Mouse (Mus musculus) intestine, postnatal 0 days (tissue): ENCODE measurements around the gene Wfikkn1. TPM values are rescaled to one million over a fixed set of nuclear protein-coding genes. Genes with fewer than 3 reads are reported as not detected.

Source experiments
- ATAC-seq: fragments of 200-750 bp; cut with Nextera tagmentation; 2 replicates; pipeline ENCODE4 v1.8.0; 2017; ENCODE audit warnings: mild to moderate bottlenecking, moderate TSS enrichment, moderate library complexity
- H3K27ac ChIP-seq: fragments of 300-500 bp; sonication (generic); 2 replicates; pipeline ENCODE4 v1.5.1; 2014; ENCODE audit warnings: mild to moderate bottlenecking, low read depth, low read length, moderate library complexity
- H3K27me3 ChIP-seq: fragments of 300-500 bp; sonication (generic); replicated peaks from 2 replicates; pipeline ENCODE4 v1.6.1; 2014; ENCODE audit warnings: low read length, mixed read lengths; ENCODE audit not compliant: control insufficient read depth, insufficient read depth
- H3K36me3 ChIP-seq: fragments of 300-500 bp; sonication (generic); 2 replicates; pipeline ENCODE4 v1.6.1; 2014; ENCODE audit warnings: mild to moderate bottlenecking, moderate library complexity; ENCODE audit not compliant: control insufficient read depth, insufficient read depth
- H3K4me1 ChIP-seq: fragments of 300-500 bp; sonication (generic); replicated peaks from 2 replicates; pipeline ENCODE4 v1.6.1; 2014; ENCODE audit warnings: antibody characterized with exemption, low read length, mixed read lengths; ENCODE audit not compliant: control insufficient read depth, insufficient read depth
- H3K4me2 ChIP-seq: fragments of 300-500 bp; sonication (generic); replicated peaks from 2 replicates; pipeline ENCODE4 v1.6.1; 2014; ENCODE audit warnings: low read depth, mild to moderate bottlenecking, moderate library complexity
- H3K4me3 ChIP-seq: fragments of 300-500 bp; sonication (generic); 2 replicates; pipeline ENCODE4 v1.5.1; 2014; ENCODE audit warnings: low read depth, low read length
- H3K9ac ChIP-seq: fragments of 300-500 bp; sonication (generic); 2 replicates; pipeline ENCODE4 v1.6.1; 2014; ENCODE audit warnings: mild to moderate bottlenecking, low read depth, low read length
- H3K9me3 ChIP-seq: fragments of 300-500 bp; sonication (generic); 2 replicates; pipeline ENCODE4 v1.6.1; 2016; ENCODE audit warnings: mixed run types; ENCODE audit not compliant: control insufficient read depth
- CTCF ChIP-seq: sonication (generic); IDR thresholded peaks from 2 replicates; pipeline ENCODE4 v1.5.1; 2016; ENCODE audit warnings: low read depth, mild to moderate bottlenecking, control low read depth, antibody characterized with exemption, moderate library complexity
- WGBS: fragments of 180-500 bp; shearing (Covaris S2); extraction: QIAGEN DNeasy Blood & Tissue Kit; methylation state at CpG from one replicate; pipeline ENCODE4 v1.1.7; 2014; 5-methylcytosine and 5-hydroxymethylcytosine counted together
- polyA plus RNA-seq: library from polyadenylated mRNA; unstranded; fragments of >200 nt; fragmentation: Nextera tagmentation; extraction: Ambion mirVana; gene quantifications from 2 replicates; pipeline ENCODE4 v1.2.1, GENCODE M21; 2015

The Wfikkn1 gene
- polyA plus RNA-seq, 1 experiment from 2014 or later, result 0.14 TPM

- no peaks in the 10 kb centered on the region for H3K9me3 ChIP-seq
- TF ChIP-seq CTCF, result peak; percentile 63
- peak; percentile 81 for ATAC-seq
- peak within 1 kb of the TSS; percentile 57 for H3K4me3 ChIP-seq
- WGBS, result 3% methylated on average over 65 of the region's 65 CpGs
- H3K4me1 ChIP-seq, result 0 out of 2 replicates have a peak, but pooled peaks cover 8% of the 10 kb centered on the region
- no peaks in the 10 kb centered on the region for H3K36me3 ChIP-seq
- no peaks in the 10 kb centered on the region for H3K27me3 ChIP-seq
- peak within 1 kb of the TSS; percentile 47 for H3K9ac ChIP-seq
- peak within 1 kb of the TSS; percentile 93 for H3K4me2 ChIP-seq
- peak within 1 kb of the TSS; percentile 46; the same call in 1 of the 2 replicates for H3K27ac ChIP-seq
Observed at GRCm38 (mm10) chr17:25860832-25861703, 19.6 kb downstream of the Wfikkn1 start, which contains the start of gene Wdr90. Gene Wdr90, minus strand, starts transcription at chr17:25861501.

- Histone ChIP-seq H3K4me3 (no peak overlapping the region), H3K4me2 (peak overlapping the region; percentile 93; the same call in 1 of the 2 replicates), H3K4me1 (0 out of 2 replicates have a peak, but pooled peaks cover 7% of the 10 kb centered on the region), H3K36me3 (no peaks in the 10 kb centered on the region), H3K27me3 (no peaks in the 10 kb centered on the region), H3K9me3 (no peaks in the 10 kb centered on the region), H3K27ac (no peak overlapping the region), H3K9ac (no peak overlapping the region)
- WGBS, result 86% methylated on average over 6 of the region's 6 CpGs
- no peak for TF ChIP-seq CTCF
- ATAC-seq, result no peak
Observed at GRCm38 (mm10) chr17:25860229-25860628, 20.4 kb downstream of the Wfikkn1 start.

- Histone ChIP-seq H3K9me3 (no peaks in the 10 kb centered on the region), H3K4me3 (peak within 1 kb of the TSS; percentile 79), H3K36me3 (peaks cover 31% of the 10 kb centered on the region), H3K27me3 (no peaks in the 10 kb centered on the region), H3K4me1 (0 out of 2 replicates have a peak, but pooled peaks cover 3% of the 10 kb centered on the region), H3K4me2 (peak within 1 kb of the TSS; percentile 95), H3K9ac (peak within 1 kb of the TSS; percentile 78), H3K27ac (peak within 1 kb of the TSS; percentile 92)
- TF ChIP-seq CTCF, result peak; percentile 77
- WGBS, result 1% methylated on average over 18 of the region's 21 CpGs
- peak; percentile 85 for ATAC-seq
Observed at GRCm38 (mm10) chr17:25844396-25844901, 36.2 kb downstream of the Wfikkn1 start, which contains the start of gene Rhot2. Gene Rhot2, minus strand, starts transcription at chr17:25844851.

- WGBS, result 2% methylated on average over 37 of the region's 38 CpGs
- TF ChIP-seq CTCF, result no peak
- peaks cover 34% of the 10 kb centered on the region for H3K36me3 ChIP-seq
Observed at GRCm38 (mm10) chr17:25843636-25844395, 36.8 kb downstream of the Wfikkn1 start.

GRCm38 (mm10) chr17:25843122-25843521 lies 37.5 kb downstream of the Wfikkn1 start:
- H3K27me3 ChIP-seq, result no peaks in the 10 kb centered on the region
- ATAC-seq, result no peak
- H3K4me2 ChIP-seq, result peak overlapping the region; percentile 95
- TF ChIP-seq CTCF, result no peak
- no peaks in the 10 kb centered on the region for H3K9me3 ChIP-seq
- peaks cover 35% of the 10 kb centered on the region for H3K36me3 ChIP-seq
- WGBS, result 81% methylated on average over 4 of the region's 4 CpGs
- H3K27ac ChIP-seq, result peak overlapping the region; percentile 11; the same call in 1 of the 2 replicates
- no peak overlapping the region for H3K9ac ChIP-seq
- peak overlapping the region; percentile 79 for H3K4me3 ChIP-seq
- H3K4me1 ChIP-seq, result peaks cover 3% of the 10 kb centered on the region; the same call in 1 of the 2 replicates

More at GRCm38 (mm10) chr17:25843636-25844395, 36.8 kb downstream of the Wfikkn1 start:
- Histone ChIP-seq H3K4me1 (peaks cover 3% of the 10 kb centered on the region; the same call in 1 of the 2 replicates), H3K27me3 (no peaks in the 10 kb centered on the region), H3K4me2 (peak overlapping the region; percentile 95), H3K4me3 (peak overlapping the region; percentile 79), H3K27ac (peak overlapping the region; percentile 92), H3K9me3 (no peaks in the 10 kb centered on the region), H3K9ac (peak overlapping the region; percentile 78)
- ATAC-seq, result peak; percentile 19; the same call in 1 of the 2 replicates
